Mouse (Mus musculus) heart, adult 2 months (tissue): Measurements from ENCODE around the gene Zfp936.
"Not testable (repeated sequence)": the region's sequence is repeated elsewhere in the genome, so short reads cannot be mapped to it uniquely, and the experiment has no call there.

Experiments used
- CTCF ChIP-seq: fragments of 200-600 bp; IDR thresholded peaks from 2 replicates; pipeline ENCODE4 v1.8.1; 2022; ENCODE audit warnings: antibody characterized with exemption, mild to moderate bottlenecking, moderate library complexity
- EP300 ChIP-seq: fragments of 200-500 bp; IDR thresholded peaks from 2 replicates; pipeline ENCODE4 v1.6.1; 2011; ENCODE audit warnings: low read depth, low read length, control low read depth; ENCODE audit not compliant: insufficient read depth
- POLR2A ChIP-seq: fragments of 200-500 bp; IDR thresholded peaks from 2 replicates; pipeline ENCODE4 v1.6.1; 2011; ENCODE audit warnings: mild to moderate bottlenecking, low read depth, low read length, control low read depth; ENCODE audit not compliant: insufficient read depth

DNA sequence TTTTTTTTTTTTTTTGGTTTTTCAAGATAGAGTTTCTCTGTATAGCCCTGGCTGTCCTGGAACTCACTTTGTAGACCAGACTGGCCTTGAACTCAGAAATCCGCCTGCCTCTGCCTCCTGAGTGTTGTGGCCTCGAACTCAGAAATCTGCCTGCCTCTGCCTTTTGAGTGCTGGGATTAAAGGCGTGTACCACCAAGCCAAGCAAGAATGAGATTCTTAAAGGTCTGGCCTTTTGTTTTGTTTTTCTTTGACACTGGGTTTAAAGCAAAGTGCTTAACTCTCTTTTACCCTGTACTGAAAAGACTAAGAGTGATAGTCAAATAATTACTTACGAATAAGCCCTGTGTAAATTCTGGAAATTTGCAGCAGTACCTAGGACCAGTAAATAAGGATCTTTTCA lies 50.1 kb downstream of the Zfp936 start:
- not testable (repeated sequence) for TF ChIP-seq CTCF, POLR2A, EP300
